Comparison of ENCODE assay signal across 7 mouse cellular contexts in the genomic region with DNA sequence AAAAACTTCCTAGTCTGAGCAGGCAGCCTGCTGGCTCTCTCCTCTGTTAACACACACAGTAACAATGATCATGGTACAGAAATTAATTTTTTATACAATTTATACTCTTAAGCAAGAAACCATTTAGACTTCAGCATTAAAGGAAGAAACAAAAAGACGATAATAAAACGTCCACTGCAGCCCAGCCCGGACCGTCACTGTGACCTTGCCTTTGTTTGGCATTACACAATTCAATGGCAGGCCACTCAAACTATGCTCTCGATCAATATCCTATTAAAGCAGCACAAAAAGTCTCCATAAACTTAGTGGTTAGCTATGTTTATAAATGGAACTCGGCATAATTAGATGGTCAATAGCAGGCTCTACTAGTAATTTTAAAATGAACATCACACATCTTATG.
DNase-seq lines count a peak whose midpoint lies in the region; ATAC-seq and TF ChIP-seq lines count a peak whose summit lies in the region.

No protein-coding gene starts in this region.

- 22% methylated on average over 6 of the region's 6 CpGs for WGBS in liver, adult 2 months
- 67% methylated on average over 6 of the region's 6 CpGs for WGBS in liver, embryonic 12.5 days (ENCODE audit: insufficient replicate concordance)
- WGBS in forebrain, embryonic 12.5 days: 46% methylated on average over 6 of the region's 6 CpGs
- WGBS in hindbrain, embryonic 14.5 days: 51% methylated on average over 6 of the region's 6 CpGs

- no peak for TF ChIP-seq POLR2A in liver, adult 2 months (IDR thresholded peaks at IDR 0.05; ENCODE audit: extremely low read depth, insufficient read depth, low read length)
- no peak for TF ChIP-seq POLR2A in myocyte (IDR thresholded peaks at IDR 0.05; ENCODE audit: insufficient read length, low read depth)

- H3K4me1 ChIP-seq in liver, adult 2 months (ENCODE audit: control insufficient read depth, insufficient read depth, low read length): peaks cover 34% of the 10 kb centered on the region
- peaks cover 8% of the 10 kb centered on the region; the same call in 1 of the 2 replicates for H3K4me1 ChIP-seq in liver, embryonic 12.5 days
- peaks cover 47% of the 10 kb centered on the region for H3K4me1 ChIP-seq in forebrain, embryonic 12.5 days
- peaks cover 22% of the 10 kb centered on the region for H3K4me1 ChIP-seq in hindbrain, embryonic 14.5 days (replicated peaks; ENCODE audit: control insufficient read depth, insufficient read depth, low read length)

- no peaks in the 10 kb centered on the region for H3K27me3 ChIP-seq in liver, adult 2 months (ENCODE audit: control insufficient read depth, insufficient read depth, low read length)
- no peaks in the 10 kb centered on the region for H3K27me3 ChIP-seq in liver, embryonic 12.5 days (replicated peaks)
- H3K27me3 ChIP-seq in forebrain, embryonic 12.5 days: no peaks in the 10 kb centered on the region
- no peaks in the 10 kb centered on the region for H3K27me3 ChIP-seq in hindbrain, embryonic 14.5 days (ENCODE audit: control insufficient read depth, insufficient read depth, low read length)
- H3K27me3 ChIP-seq in myocyte (ENCODE audit: control insufficient read depth, insufficient read depth, insufficient read length): no peaks in the 10 kb centered on the region

- H3K9ac ChIP-seq in liver, adult 2 months (ENCODE audit: low read depth, low read length): 0 out of 2 replicates have a peak overlapping the region, but pooled peaks have one; percentile 22
- no peak overlapping the region for H3K9ac ChIP-seq in liver, embryonic 12.5 days
- H3K9ac ChIP-seq in forebrain, embryonic 12.5 days: no peak overlapping the region
- no peak overlapping the region for H3K9ac ChIP-seq in hindbrain, embryonic 14.5 days

- no peaks in the 10 kb centered on the region for H3K9me3 ChIP-seq in liver, embryonic 12.5 days (replicated peaks)
- H3K9me3 ChIP-seq in forebrain, embryonic 12.5 days: no peaks in the 10 kb centered on the region
- no peaks in the 10 kb centered on the region for H3K9me3 ChIP-seq in hindbrain, embryonic 14.5 days (ENCODE audit: control insufficient read depth, low read length)

- no peak for TF ChIP-seq CTCF in liver, adult 2 months (IDR thresholded peaks at IDR 0.05; ENCODE audit: low read depth, low read length)

- no peak for ATAC-seq in liver, embryonic 12.5 days
- no peak for ATAC-seq in forebrain, embryonic 12.5 days (ENCODE audit: low FRiP score)
- ATAC-seq in hindbrain, embryonic 14.5 days (ENCODE audit: low FRiP score): no peak

- H3K79me2 ChIP-seq in liver, adult 2 months (ENCODE audit: control insufficient read depth, insufficient read depth, low read length): peaks cover 5% of the 10 kb centered on the region; the same call in 1 of the 2 replicates
- H3K79me2 ChIP-seq in myocyte (ENCODE audit: control insufficient read depth, insufficient read depth): no peaks in the 10 kb centered on the region

- H3K27ac ChIP-seq in liver, adult 2 months (replicated peaks; ENCODE audit: insufficient read depth, low read depth, low read length): peak overlapping the region; percentile 88
- no peak overlapping the region for H3K27ac ChIP-seq in liver, embryonic 12.5 days
- H3K27ac ChIP-seq in forebrain, embryonic 12.5 days: peak overlapping the region; percentile 85
- H3K27ac ChIP-seq in hindbrain, embryonic 14.5 days: peak overlapping the region; percentile 66

- H3ac ChIP-seq in myocyte (ENCODE audit: control insufficient read depth, insufficient read length): no peak overlapping the region

- H3K4me3 ChIP-seq in liver, adult 2 months (ENCODE audit: insufficient read depth, low read depth, low read length): no peak overlapping the region
- H3K4me3 ChIP-seq in liver, embryonic 12.5 days: no peak overlapping the region
- H3K4me3 ChIP-seq in forebrain, embryonic 12.5 days (replicated peaks): no peak overlapping the region
- H3K4me3 ChIP-seq in hindbrain, embryonic 14.5 days (replicated peaks; ENCODE audit: low read length): no peak overlapping the region
- no peak overlapping the region for H3K4me3 ChIP-seq in myocyte

- H3K36me3 ChIP-seq in liver, adult 2 months (ENCODE audit: control insufficient read depth, insufficient read depth, low read length): peaks cover 2% of the 10 kb centered on the region; the same call in 1 of the 2 replicates
- no peaks in the 10 kb centered on the region for H3K36me3 ChIP-seq in liver, embryonic 12.5 days
- peaks cover 8% of the 10 kb centered on the region; the same call in 1 of the 2 replicates for H3K36me3 ChIP-seq in forebrain, embryonic 12.5 days (replicated peaks)
- no peaks in the 10 kb centered on the region for H3K36me3 ChIP-seq in hindbrain, embryonic 14.5 days (replicated peaks; ENCODE audit: control insufficient read depth, insufficient read depth)
- H3K36me3 ChIP-seq in myocyte (ENCODE audit: control insufficient read depth, insufficient read depth): no peaks in the 10 kb centered on the region

- no peak overlapping the region for H3K4me2 ChIP-seq in liver, embryonic 12.5 days
- H3K4me2 ChIP-seq in forebrain, embryonic 12.5 days: no peak overlapping the region
- no peak overlapping the region for H3K4me2 ChIP-seq in hindbrain, embryonic 14.5 days (replicated peaks)
- H3K4me2 ChIP-seq in myocyte (ENCODE audit: low read depth): peak overlapping the region; percentile 65

- peak; percentile 87 for DNase-seq in liver, adult 2 months (ENCODE audit: extremely low read depth, low read depth, low spot score)
- no peak for DNase-seq in hindbrain, embryonic 14.5 days (ENCODE audit: low spot score)
- DNase-seq in c-Kit-positive CD71-positive TER-119-positive erythroid progenitor cells, embryonic 14.5 days (ENCODE audit: low spot score): no peak
- no peak for DNase-seq in kidney, postnatal 4 days

TF ChIP-seq in myocyte, 11 proteins besides CTCF, POLR2A, EP300 and RAD21:
- TF ChIP-seq TCF3 (IDR thresholded peaks at IDR 0.05; ENCODE audit: insufficient read length, low read depth) (no peak), CEBPB (IDR thresholded peaks at IDR 0.05; ENCODE audit: insufficient read depth, poor library complexity, severe bottlenecking) (no peak), E2F4 (IDR thresholded peaks at IDR 0.05; ENCODE audit: insufficient read depth) (no peak), USF1 (IDR thresholded peaks at IDR 0.05; ENCODE audit: low read depth) (no peak), SRF (IDR thresholded peaks at IDR 0.05; ENCODE audit: control insufficient read depth, insufficient read length, low read depth) (no peak), TCF12 (IDR thresholded peaks at IDR 0.05; ENCODE audit: insufficient read depth, poor library complexity, severe bottlenecking) (no peak), MYOD1 (IDR thresholded peaks at IDR 0.05; ENCODE audit: control insufficient read depth in 1 of 3, insufficient read length in 2 of 3, low read depth in 2 of 3) (no peak), REST (IDR thresholded peaks at IDR 0.05; ENCODE audit: insufficient read depth, insufficient read length) (no peak)
